Mouse (Mus musculus) hindbrain, embryonic 14.5 days (tissue): ENCODE results near the gene Gm6588. TPM values are rescaled to one million over a fixed set of nuclear protein-coding genes. Genes with fewer than 3 reads are reported as not detected.

Experiments used
- ATAC-seq: fragments of 200-750 bp; cut with Nextera tagmentation; 2 replicates; pipeline ENCODE4 v1.8.0; 2017; ENCODE audit warnings: moderate number of reproducible peaks, mild to moderate bottlenecking, moderate TSS enrichment, moderate library complexity; ENCODE audit not compliant: low FRiP score
- DNase-seq: peaks from one replicate; pipeline ENCODE4 v3.0.0-alpha.2; 2015; ENCODE audit warnings: low spot score
- H3K27ac ChIP-seq: fragments of 300-500 bp; sonication (generic); 2 replicates; pipeline ENCODE4 v1.5.1; 2014; ENCODE audit warnings: mild to moderate bottlenecking, moderate library complexity
- H3K27me3 ChIP-seq: fragments of 300-500 bp; sonication (generic); 2 replicates; pipeline ENCODE4 v1.6.1; 2014; ENCODE audit warnings: mild to moderate bottlenecking, low read length, mixed read lengths; ENCODE audit not compliant: control insufficient read depth, insufficient read depth
- H3K36me3 ChIP-seq: fragments of 300-500 bp; sonication (generic); replicated peaks from 2 replicates; pipeline ENCODE4 v1.6.1; 2014; ENCODE audit not compliant: control insufficient read depth, insufficient read depth
- H3K4me1 ChIP-seq: fragments of 300-500 bp; sonication (generic); replicated peaks from 2 replicates; pipeline ENCODE4 v1.6.1; 2014; ENCODE audit warnings: antibody characterized with exemption, low read length, mixed read lengths; ENCODE audit not compliant: control insufficient read depth, insufficient read depth
- H3K4me2 ChIP-seq: fragments of 300-500 bp; sonication (generic); replicated peaks from 2 replicates; pipeline ENCODE4 v1.6.1; 2014; ENCODE audit warnings: mild to moderate bottlenecking, moderate library complexity
- H3K4me3 ChIP-seq: fragments of 300-500 bp; sonication (generic); replicated peaks from 2 replicates; pipeline ENCODE4 v1.5.1; 2014; ENCODE audit warnings: mild to moderate bottlenecking, low read length
- H3K9ac ChIP-seq: fragments of 300-500 bp; sonication (generic); 2 replicates; pipeline ENCODE4 v1.6.1; 2014
- H3K9me3 ChIP-seq: fragments of 300-500 bp; sonication (generic); 2 replicates; pipeline ENCODE4 v1.6.1; 2016; ENCODE audit warnings: low read length; ENCODE audit not compliant: control insufficient read depth
- WGBS: fragments of 180-500 bp; shearing (Covaris S2); extraction: QIAGEN DNeasy Blood & Tissue Kit; methylation state at CpG from one replicate; pipeline ENCODE4 v1.1.7; 2014; 5-methylcytosine and 5-hydroxymethylcytosine counted together
- polyA plus RNA-seq: library from polyadenylated mRNA; unstranded; fragments of >200 nt; fragmentation: Nextera tagmentation; extraction: Ambion mirVana; gene quantifications from 2 replicates; pipeline ENCODE4 v1.2.1, GENCODE M21; 2014

The Gm6588 gene
- polyA plus RNA-seq, 1 experiment from 2014 or later = 0.29 TPM

DNA sequence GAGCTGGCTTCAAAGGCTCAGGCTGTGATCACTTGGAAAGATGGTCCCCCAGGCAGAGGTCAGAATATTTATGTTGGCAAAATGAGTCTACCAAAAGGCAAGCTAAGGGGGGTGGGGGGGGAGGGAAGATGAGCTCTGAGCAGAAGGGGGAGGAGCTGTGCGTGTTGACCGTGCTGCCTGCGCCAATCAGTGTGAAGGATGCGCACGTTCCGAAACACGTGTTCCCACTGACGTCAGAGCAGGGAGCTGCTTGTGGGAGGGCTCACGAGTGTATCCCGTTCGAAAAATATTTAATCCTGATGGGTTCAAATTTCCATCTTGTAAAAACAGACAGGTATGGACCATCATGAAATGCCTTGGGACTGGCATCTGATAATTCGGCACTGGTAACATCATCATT is 29.7 kb upstream of the Gm6588 start:
- Histone ChIP-seq H3K4me3 (no peak overlapping the region), H3K9me3 (no peaks in the 10 kb centered on the region), H3K9ac (no peak overlapping the region), H3K27me3 (no peaks in the 10 kb centered on the region), H3K4me2 (peak overlapping the region; percentile 24; the same call in 1 of the 2 replicates), H3K4me1 (0 out of 2 replicates have a peak, but pooled peaks cover 6% of the 10 kb centered on the region), H3K36me3 (peaks cover 24% of the 10 kb centered on the region), H3K27ac (no peak overlapping the region)
- WGBS = 40% methylated on average over 12 of the region's 12 CpGs
- ATAC-seq (no peak), DNase-seq (no peak)

DNA sequence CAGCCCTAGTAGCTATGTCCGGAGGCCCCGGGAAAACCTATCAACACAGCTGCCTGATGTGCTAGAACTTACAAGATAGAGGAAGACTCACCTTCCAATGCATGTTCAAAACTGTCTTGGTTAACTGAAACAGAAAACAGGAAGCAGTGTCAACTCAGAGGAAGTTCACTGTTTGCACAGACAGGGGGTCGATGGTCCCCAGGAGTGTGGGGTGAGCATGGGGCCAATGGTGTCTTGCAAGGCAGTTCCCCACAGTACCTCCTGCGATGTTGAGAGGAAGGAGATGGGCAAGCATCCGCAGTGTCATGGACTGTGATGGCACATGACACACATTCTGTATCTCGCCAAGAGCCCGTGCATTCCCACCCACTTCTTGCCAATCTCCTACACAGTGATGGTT is 22.6 kb upstream of the Gm6588 start:
- Histone ChIP-seq H3K4me1 (no peaks in the 10 kb centered on the region), H3K27me3 (0 out of 2 replicates have a peak, but pooled peaks cover 8% of the 10 kb centered on the region), H3K27ac (no peak overlapping the region), H3K9me3 (no peaks in the 10 kb centered on the region), H3K36me3 (peaks cover 10% of the 10 kb centered on the region), H3K9ac (no peak overlapping the region), H3K4me2 (no peak overlapping the region), H3K4me3 (no peak overlapping the region)
- WGBS = 92% methylated on average over 7 of the region's 7 CpGs
- DNase-seq = no peak
- ATAC-seq = no peak

DNA sequence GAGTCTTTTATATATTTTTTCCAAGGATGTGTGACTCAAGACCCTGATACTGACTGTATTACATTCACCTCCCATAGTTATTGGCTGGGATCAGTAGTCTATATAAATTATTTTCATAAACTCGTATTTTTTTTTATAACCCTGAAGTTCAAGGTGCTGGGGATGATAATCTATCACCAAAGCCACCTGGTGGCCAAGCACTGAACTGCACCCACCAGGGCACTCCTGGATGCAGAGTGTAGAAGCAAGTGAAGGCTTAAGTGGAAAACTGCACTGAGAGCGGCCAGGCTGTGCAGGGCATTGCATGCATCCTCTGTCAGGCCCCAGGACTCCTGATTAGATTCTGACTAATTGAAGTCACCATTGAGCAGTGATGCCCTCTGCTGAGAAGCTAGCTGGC is 21.9 kb upstream of the Gm6588 start:
- Histone ChIP-seq H3K36me3 (peaks cover 11% of the 10 kb centered on the region), H3K27ac (no peak overlapping the region), H3K4me2 (no peak overlapping the region), H3K4me1 (no peaks in the 10 kb centered on the region), H3K9ac (no peak overlapping the region), H3K9me3 (no peaks in the 10 kb centered on the region), H3K4me3 (no peak overlapping the region), H3K27me3 (peaks cover 14% of the 10 kb centered on the region; the same call in 1 of the 2 replicates)
- DNase-seq (peak; percentile 84), ATAC-seq (no peak)
- WGBS = 36% methylated on average over 2 of the region's 2 CpGs

DNA sequence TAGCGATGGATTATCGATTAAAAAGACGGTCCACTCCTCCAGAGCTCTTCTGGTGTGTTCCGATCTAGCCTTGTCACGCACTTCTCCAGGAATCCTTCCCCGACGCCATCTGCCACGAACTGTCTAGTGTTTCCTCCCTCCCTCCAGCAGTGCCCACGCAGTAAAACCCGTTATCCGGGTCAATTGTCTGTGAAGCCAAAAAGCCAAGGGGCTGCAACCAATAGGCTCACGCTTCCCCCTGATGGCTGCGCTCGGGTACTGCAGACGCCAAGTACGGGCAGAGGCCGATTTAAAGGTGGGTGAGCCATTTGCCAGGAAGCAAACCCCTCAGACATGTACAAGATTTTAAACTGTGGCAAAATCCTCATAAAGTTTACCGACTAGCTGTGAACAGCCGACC is 20.3 kb upstream of the Gm6588 start:
- Histone ChIP-seq H3K36me3 (peaks cover 11% of the 10 kb centered on the region), H3K27ac (no peak overlapping the region), H3K9me3 (no peaks in the 10 kb centered on the region), H3K4me1 (0 out of 2 replicates have a peak, but pooled peaks cover 4% of the 10 kb centered on the region), H3K27me3 (peaks cover 14% of the 10 kb centered on the region; the same call in 1 of the 2 replicates), H3K4me2 (peak overlapping the region; percentile 24; the same call in 1 of the 2 replicates), H3K9ac (0 out of 2 replicates have a peak overlapping the region, but pooled peaks have one; percentile 9), H3K4me3 (no peak overlapping the region)
- WGBS = 13% methylated on average over 19 of the region's 19 CpGs
- peak; percentile 84 for DNase-seq
- 0 out of 2 replicates have a peak, but pooled peaks have one; percentile 32 for ATAC-seq

DNA sequence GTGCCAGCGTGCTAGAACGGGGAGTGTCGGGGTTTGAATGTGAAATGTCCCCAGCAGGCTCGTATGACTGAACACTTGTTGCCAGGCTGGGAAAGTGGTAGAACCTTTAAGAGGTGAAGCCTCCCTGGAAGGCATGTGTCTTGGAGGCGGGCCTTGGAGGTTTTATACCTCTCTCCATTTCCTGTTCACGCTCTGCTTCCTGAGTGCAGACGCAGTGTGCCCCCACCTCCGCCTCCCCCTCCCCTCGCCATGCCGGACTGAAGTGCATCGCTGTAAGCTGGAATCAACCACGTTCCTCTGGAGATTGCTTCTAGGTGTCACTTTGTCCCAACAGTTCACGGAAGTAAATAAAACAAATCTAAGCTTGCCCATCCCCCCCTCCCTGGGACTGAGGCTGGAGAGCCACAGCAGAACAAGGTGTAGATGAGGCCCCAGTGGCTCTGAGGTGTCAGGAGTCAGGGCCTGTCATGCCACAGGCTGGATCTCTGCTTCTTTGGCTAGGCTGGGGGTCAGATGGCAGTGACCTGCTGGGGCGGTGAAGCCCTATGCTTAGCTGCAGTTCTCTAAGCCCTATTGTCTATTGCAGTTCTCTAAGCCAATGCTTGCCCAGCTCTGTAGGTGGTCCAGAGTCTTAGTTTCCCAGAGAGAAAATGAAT is 18.0 kb upstream of the Gm6588 start:
- no peak overlapping the region for H3K4me3 ChIP-seq
- WGBS = 34% methylated on average over 14 of the region's 14 CpGs
- no peak overlapping the region for H3K4me2 ChIP-seq
- H3K27ac ChIP-seq = no peak overlapping the region
- H3K27me3 ChIP-seq = peaks cover 14% of the 10 kb centered on the region; the same call in 1 of the 2 replicates
- H3K9me3 ChIP-seq = no peaks in the 10 kb centered on the region
- 0 out of 2 replicates have a peak, but pooled peaks cover 4% of the 10 kb centered on the region for H3K4me1 ChIP-seq
- no peak overlapping the region for H3K9ac ChIP-seq
- no peak for ATAC-seq
- 0 out of 2 replicates have a peak, but pooled peaks cover 5% of the 10 kb centered on the region for H3K36me3 ChIP-seq
- no peak for DNase-seq

DNA sequence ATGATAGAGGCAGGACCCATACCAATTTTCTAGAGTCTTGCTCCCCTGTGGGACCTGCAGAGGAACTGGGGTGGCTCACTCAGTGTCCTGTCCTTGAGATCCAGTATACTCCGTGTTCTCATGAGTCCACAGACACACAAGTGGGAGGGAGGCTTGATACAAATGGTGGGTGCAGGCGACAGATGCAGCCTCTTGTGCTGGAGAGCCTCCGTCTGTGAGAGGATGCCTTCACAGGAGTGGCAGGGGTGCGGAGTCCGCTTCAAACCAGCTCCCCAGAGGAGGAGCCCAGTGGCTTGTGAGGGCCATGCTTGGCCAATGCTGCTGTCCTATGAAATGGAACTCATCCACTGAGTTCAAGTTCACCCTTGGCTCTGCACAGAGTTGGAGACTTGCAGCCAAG is 17.2 kb upstream of the Gm6588 start:
- Histone ChIP-seq H3K4me2 (no peak overlapping the region), H3K27me3 (peaks cover 14% of the 10 kb centered on the region; the same call in 1 of the 2 replicates), H3K4me1 (0 out of 2 replicates have a peak, but pooled peaks cover 4% of the 10 kb centered on the region), H3K9ac (no peak overlapping the region), H3K4me3 (no peak overlapping the region), H3K36me3 (0 out of 2 replicates have a peak, but pooled peaks cover 5% of the 10 kb centered on the region), H3K27ac (no peak overlapping the region), H3K9me3 (no peaks in the 10 kb centered on the region)
- ATAC-seq (no peak), DNase-seq (no peak)
- 72% methylated on average over 5 of the region's 5 CpGs for WGBS

DNA sequence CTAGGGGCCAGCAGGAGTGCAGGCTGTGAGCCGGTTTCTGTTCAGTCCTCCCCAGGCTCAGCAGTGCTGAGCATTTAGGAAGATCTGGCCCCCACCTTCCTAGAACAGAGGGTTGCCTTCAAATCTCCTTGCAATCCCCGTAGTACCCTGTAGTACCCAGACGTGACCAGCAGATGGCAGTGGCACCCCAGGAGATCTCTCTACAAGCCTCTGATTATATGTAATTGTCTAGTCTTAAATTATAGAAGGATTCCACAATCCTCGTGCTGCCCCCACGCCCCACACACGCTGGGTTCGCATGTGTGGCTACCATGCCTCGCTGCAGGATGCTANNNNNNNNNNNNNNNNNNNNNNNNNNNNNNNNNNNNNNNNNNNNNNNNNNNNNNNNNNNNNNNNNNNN is 16.2 kb upstream of the Gm6588 start:
- under 1% methylated on average over 8 of the region's 8 CpGs for WGBS
- Histone ChIP-seq H3K4me2 (no peak overlapping the region), H3K9me3 (no peaks in the 10 kb centered on the region), H3K27ac (peak overlapping the region; percentile 4; the same call in 1 of the 2 replicates), H3K9ac (peak overlapping the region; percentile 43), H3K4me1 (0 out of 2 replicates have a peak, but pooled peaks cover 4% of the 10 kb centered on the region), H3K36me3 (0 out of 2 replicates have a peak, but pooled peaks cover 5% of the 10 kb centered on the region), H3K4me3 (no peak overlapping the region), H3K27me3 (peaks cover 14% of the 10 kb centered on the region; the same call in 1 of the 2 replicates)
- DNase-seq = peak; percentile 92
- ATAC-seq = 0 out of 2 replicates have a peak, but pooled peaks have one; percentile 49

DNA sequence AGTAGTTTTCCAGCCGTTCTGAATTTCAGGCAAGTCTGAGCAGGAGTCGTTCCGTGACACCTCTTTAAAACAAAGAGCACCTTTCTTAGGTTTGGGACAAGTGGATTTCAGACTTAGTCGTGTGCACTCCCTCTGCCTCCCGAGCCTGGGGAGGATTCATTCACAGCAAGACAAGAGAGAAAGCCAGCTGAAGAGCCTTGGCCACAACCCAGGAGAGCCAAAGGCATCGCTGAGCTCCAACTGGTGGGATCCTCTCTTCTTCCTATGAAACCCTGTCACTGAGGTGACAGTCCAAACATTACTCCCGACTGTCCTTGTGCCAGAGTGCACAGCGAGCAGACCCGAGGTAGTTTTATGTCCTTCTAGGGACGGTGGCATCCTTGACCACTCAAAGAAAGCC is 10.7 kb upstream of the Gm6588 start:
- ATAC-seq = no peak
- no peaks in the 10 kb centered on the region for H3K9me3 ChIP-seq
- no peak for DNase-seq
- H3K36me3 ChIP-seq = no peaks in the 10 kb centered on the region
- H3K9ac ChIP-seq = no peak overlapping the region
- no peaks in the 10 kb centered on the region for H3K4me1 ChIP-seq
- no peak overlapping the region for H3K27ac ChIP-seq
- H3K27me3 ChIP-seq = no peaks in the 10 kb centered on the region
- H3K4me3 ChIP-seq = no peak overlapping the region
- 56% methylated on average over 10 of the region's 10 CpGs for WGBS
- H3K4me2 ChIP-seq = no peak overlapping the region

DNA sequence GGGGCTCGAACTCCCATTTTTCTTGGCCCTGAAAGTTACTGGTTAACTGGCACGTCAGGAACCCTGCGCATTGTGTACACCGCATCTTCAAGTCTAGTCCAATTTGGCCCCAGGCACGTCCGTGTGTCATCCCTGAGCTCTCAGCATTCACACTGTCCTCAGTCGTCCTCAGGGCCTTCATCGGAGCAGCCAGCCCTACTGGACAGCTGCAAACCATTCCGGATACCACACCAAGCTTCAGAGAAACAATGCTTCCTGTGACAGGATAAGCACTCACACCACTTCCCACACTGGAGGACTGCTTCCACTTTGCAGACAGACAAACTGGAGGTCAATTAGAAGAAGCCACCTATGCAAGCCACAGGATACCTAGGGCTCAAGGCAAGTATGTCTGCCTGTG is 3.9 kb downstream of the Gm6588 start:
- Histone ChIP-seq H3K4me3 (no peak overlapping the region), H3K27me3 (no peaks in the 10 kb centered on the region), H3K4me2 (no peak overlapping the region), H3K36me3 (peaks cover 17% of the 10 kb centered on the region; the same call in 1 of the 2 replicates), H3K27ac (no peak overlapping the region), H3K4me1 (no peaks in the 10 kb centered on the region), H3K9ac (no peak overlapping the region), H3K9me3 (no peaks in the 10 kb centered on the region)
- ATAC-seq (no peak), DNase-seq (no peak)
- 84% methylated on average over 9 of the region's 9 CpGs for WGBS
